Mouse (Mus musculus) lung, postnatal 0 days (tissue): Measurements from ENCODE around the gene Cyb5rl.

ENCODE experiments used
- CTCF ChIP-seq: IDR thresholded peaks from 2 replicates; pipeline ENCODE4 v1.5.1; 2016; ENCODE audit warnings: antibody characterized with exemption, mild to moderate bottlenecking
- EP300 ChIP-seq: IDR thresholded peaks from 2 replicates; pipeline ENCODE4 v1.6.1; 2016; ENCODE audit warnings: antibody characterized with exemption, mild to moderate bottlenecking, control low read depth

DNA sequence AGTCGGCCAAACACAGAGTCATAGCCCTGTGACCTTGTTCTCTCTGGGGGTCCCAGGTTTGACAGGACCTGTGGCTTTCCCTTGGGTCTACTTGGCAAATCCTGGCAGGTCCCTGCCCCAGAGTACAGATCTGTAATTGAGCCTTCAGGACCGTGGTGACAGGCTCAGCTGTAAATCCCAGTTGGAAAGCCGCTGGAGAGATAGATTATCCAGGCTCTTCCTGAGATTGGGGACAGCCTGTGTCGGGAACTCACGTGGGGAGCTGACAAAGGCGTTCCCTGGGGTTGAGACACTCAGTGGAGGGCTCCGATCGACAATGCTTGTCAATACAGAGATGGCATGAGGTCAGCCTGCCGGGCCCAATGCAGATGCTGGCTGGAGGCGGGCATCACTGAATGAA, 59.6 kb downstream of the Cyb5rl start:
- TF ChIP-seq CTCF (no peak), EP300 (no peak)
